Mouse (Mus musculus): ENCODE data around the gene Cdc27.
"Not testable (repeated sequence)": the region's sequence is repeated elsewhere in the genome, so short reads cannot be mapped to it uniquely, and the experiment has no call there.

Cdc27 gene

DNA sequence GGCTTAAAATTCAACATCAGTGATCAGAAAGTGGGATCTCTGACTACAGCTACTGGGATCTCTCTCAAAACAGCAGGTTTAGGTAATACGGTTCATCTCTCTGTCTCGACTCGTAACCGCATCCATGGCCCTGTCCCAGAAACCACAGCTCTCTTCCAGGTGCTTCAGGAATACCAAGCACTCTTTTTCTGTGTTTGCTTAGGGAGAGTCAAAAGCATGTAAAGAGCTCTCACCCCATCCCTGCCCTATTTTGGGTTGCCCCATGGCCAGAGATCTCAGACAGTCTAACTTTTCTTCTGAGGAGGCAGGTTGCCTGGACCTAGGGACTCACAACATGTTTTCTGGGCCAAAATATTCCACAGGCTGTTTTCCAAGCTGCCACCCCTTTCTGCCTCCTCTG, 17.9 kb upstream of the Cdc27 start:
- no peak for DNase-seq

DNA sequence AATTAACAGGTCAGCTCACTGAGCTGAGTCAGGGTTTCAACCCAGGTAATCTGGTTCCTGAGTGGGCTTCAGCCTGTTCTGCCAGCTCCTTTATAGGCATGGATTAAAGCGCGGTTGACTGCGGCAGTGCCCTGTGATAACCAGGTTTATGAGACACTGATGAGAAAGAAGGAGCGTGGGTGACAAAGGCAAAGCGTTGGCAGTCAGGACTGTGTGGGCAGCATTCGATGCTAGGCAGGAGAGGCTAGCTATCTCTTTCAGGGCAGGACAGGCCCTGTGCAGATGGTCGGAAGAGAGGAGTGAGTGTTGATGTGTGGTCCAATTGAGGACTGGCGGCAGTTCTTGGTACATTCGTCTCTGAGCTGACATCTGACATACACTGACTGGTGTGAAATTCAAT, 17.3 kb upstream of the Cdc27 start:
- DNase-seq: no peak

DNA sequence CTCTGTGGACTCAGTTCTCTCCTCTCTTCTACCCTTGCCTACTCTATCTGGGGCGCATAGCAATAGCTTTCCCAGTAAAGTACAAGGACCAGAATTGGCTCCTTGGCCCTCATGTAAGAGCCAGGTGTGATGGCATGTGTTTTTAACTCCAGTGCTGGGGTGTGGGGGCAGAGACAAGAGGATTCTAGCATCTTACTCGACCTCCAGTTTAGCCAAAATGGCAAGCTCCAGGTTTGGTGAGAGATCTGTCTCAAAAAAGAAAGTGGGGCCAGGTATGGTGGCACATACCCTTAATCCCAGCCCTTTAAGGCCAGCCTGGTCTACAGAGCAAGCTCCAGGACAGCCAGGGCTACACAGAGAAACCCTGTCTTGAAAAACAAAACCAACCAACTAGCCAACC, 16.4 kb upstream of the Cdc27 start:
- DNase-seq: no peak

DNA sequence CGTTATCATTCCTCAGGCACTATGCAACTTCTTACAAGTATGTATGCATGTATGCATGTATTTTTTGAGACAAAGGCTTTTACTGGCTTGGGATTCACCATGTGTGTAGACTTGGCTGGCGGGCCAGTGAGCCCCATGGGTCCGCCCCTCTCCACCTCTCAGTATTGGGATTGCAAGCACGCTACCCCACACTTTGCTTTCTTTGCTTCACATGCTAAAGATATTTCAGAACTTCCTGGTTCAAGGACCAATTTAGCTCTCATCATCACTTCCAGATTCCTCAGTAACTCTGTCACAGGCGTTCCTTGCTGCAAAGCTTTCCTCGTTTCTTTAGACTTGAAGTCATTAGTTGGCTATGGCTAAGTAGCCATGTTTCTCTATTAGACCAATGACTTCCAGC, 15.7 kb upstream of the Cdc27 start:
- no peak for DNase-seq

DNA sequence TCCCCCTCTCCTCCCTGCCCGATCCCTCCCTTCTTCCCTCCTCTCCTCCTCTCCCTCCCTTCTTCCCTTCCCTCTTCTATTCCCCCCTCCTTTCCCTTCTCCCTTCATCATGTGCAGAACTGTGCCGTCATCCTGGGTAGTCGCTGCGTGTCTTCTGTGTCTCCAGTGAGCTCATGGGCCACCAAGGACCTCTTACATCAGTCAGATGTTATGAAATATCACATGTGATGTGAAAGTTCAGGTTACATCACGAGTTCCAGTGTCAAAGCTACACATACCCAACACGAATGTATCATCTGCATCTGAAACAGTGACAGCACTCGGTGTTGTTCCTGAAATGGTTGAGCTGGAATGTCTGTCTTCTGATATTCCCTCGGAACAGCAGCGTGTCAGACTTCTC, 14.8 kb upstream of the Cdc27 start:
- DNase-seq: no peak

DNA sequence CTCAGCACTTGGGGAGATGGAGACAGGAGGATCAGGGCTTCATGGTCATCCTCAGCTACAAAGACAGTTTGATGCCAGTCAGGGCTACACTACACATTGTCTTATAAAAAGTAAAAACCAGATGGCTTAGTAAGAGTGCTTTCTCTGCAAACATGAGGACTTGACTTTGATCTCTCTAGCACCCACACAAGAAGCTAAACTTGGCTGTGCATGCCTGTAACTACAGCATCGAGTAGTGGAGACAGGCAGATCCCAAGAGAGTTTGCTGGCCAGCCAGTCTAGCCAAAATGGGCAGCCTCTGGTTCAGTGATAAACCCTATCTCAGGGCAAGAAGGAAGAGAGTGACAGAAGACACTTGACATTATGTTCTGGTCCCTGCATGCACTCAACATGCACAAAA, 13.1 kb upstream of the Cdc27 start:
- no peak for DNase-seq

DNA sequence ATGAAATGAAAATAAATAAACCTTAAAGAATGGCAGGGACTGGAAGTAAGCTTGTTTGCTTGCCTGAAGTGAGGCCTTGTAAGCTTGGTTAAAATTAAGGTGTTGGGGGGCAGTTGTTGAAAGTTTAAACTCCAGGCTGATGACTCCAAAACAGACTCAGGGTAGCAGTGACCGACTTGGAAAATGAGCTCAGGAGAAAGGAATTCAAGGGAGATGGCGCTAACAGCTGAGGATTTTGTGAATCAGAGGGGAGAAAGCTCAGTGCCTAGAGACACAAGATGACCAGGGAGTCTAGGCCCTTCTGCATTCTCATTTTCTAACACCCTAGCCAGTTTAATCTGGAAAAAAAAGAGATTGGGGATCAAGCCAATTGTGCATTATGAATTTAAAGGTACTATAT, 10.6 kb upstream of the Cdc27 start:
- no peak for DNase-seq

DNA sequence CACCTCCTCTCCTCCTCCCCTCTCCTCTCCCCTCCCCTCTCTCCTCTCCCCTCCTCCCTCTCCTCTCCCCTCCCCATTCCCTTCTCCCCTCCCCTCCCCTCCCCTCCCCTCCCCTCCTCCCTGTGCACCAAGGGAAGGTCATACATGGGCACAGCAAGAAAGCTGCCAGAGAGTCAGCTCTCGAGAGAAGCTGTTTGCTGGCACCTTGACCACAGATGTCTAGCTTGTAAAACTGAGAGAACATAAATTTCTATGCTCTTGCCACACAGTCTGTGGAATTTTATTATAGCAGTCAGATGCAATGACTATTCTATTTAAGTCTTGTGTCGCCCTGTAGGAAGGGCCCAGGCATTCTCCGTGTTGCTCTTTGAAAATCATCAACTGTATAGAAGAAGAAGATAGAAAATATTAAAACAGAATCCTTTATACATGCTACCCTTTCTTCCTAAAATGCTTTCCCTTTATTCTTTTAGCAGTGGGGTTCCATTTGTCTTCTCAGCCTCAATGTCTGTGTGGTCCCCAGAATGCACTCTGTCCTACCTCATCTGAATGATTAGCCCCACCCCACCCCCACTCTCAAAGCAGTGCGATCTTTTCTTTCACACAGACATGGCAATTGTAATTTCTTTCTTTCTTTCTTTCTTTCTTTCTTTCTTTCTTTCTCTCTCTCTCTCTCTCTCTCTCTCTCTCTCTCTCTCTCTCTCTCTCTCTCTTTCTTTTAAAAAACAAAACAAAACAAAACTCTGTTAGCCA, 8.4 kb upstream of the Cdc27 start:
- no peak for DNase-seq

DNA sequence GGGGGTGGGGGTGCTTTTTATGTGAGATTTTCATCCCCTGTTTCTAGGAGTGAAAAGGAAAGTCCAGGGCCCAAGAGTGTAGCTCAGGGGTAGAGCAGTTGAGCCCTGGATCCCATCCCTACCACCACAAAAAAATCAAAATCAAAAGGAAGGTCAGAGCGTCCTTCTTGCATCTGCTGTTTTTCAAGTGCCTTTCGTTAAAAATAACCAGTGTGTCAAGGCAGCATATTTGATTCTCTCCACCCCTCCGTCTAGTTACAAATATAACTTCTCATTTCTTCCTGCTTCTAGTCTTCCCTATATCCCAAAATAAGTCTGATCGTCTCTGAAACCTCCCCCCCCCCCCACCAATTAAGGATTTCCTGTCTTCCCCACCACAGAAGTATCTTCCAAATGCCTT, 7.6 kb upstream of the Cdc27 start:
- no peak for DNase-seq

DNA sequence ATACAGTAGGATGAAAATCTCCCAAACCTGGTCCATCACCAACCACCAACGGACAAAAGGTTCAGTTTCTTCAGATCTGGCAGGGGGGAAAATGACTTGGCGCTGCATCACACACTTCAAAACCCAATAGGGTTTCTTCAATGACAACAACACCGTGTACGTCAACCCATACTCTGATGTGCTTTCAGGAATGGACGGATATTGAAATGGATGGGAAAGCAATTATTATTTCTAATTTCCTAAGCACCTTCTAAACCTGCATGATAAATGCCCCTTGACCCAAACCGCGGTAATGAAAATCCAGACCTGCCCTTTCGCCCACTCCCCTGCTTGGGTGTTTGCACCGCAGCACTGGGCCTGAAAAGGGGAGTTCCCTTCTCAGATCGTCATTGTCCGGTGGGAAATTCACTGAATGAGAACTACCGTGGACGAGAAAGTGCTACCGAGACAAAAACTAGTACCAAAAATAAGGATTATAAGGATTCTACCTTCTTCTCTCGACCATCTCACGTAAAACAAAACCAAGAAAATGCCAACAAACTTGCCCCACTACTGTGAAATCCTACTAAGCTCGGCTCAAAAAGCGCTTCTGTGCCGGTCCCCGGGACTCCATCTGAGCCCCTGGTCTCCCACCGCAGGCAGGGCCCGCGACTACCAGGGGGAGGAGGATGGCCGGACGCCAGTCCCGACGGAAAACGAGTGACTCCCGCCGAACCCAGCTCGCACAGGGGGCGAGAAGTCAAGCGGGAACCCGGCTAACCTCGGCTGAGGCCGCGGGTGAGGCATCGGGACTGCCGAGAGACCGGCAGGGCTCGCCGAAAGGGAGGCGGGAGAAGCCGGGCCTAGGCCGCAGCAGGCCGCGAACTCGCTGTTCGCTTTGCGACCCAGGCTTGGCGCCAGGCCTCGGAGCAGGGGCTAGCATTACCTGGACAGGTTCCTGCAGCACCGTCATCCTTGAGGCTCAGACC, 698 bp downstream of the Cdc27 start:
- peak; percentile 38 for DNase-seq

DNA sequence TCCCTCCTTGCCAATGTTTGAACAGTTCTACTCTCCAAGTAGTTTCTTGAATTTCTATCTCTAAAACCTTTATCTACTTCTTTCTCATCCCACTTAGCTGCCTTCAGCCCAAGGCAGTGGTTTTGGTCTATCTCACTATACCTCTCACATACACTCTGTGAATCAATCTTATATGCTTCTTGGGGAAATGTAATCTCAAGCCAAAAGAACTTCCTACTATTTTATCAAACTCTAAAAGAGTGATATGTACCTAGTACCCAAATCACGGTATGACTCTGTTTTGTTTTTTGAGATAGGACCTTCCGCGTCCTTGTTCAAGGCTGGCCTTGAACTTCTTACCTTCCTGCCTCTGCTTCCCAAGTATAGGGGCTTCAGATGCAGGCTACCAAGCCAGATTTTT, 2.9 kb downstream of the Cdc27 start:
- DNase-seq: no peak

DNA sequence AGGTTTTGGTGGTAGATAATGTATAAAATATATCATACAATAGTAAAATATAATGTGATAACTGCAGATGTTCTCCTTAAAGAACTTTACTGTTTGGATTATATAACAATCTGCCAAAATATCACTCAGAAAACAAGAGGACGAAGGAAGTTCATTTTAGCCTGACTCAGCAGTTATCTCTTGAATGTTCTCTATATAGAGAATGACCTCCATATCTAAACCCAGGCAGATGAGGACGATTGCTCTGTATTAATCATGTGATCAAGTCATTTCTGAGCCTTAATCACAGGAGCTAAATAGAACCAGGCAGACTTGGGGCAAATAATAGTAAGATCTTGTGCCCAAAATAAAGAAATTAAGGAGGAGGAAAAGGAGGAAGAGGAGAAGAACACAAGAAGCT, 5.9 kb downstream of the Cdc27 start:
- no peak for DNase-seq

DNA sequence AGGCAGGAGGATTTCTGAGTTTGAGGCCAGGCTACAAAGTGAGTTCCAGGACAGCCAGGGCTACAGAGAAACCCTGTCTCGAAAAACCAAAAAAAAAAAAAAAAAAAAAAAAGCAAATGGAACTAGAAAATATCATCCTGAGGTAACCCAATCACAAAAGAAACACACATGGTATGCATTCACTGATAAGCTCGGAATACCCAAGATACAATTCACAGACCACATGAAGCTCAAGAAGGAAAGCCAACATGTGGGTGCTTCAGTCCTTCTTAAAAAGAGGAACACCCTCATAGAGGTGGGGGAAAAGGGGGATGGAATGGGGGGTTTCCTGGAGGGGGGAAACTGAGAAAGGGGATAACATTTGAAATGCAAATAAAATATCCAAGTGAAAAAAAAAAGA, 7.1 kb downstream of the Cdc27 start:
- not testable (repeated sequence) for DNase-seq

DNA sequence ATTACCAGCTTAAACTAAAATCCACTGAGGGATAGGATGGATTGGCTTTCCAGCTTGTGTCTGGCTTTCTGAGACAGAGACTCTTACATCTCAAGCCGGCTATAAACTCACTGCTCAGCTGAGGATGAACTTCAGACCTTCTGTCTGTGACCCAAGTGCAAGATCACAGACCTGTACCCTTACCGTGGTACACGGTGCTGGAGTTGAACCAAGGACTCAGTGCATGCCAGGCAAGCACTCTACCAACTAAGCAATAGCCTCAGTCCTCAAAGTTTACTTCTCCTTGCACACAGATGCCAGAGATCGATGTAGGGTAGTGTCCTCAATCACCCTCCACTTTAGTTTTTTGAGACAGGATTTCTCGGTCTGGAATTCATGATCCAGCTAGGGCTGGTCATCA, 10.6 kb downstream of the Cdc27 start:
- DNase-seq: no peak

DNA sequence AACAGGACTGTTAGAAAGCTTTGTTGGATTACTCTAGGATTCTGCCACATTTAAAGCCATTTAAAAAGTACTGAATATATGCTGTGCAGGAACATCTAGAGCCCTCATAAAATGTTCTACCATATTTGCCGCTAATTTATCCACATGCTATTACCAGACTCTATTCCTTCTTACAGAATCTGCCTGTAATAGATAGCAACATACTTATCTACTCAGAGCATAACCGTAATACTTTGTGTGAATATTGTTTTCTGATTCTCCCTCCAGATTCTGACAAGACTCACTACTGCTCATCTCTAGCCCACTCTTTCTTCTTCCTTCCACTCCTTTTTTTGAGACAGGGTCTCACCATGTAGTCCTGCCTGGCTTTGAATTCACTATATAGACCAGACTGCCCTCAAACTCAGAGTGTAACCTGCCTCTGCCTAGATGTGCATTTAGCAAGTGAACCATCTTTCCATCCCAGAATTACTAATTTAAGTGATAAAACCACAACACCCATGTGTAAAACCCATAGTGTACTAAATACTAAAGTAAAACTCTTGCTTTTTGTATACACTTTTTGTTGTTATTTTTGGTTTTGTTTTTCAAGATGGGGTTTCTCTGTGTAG, 12.4 kb downstream of the Cdc27 start:
- no peak for DNase-seq

DNA sequence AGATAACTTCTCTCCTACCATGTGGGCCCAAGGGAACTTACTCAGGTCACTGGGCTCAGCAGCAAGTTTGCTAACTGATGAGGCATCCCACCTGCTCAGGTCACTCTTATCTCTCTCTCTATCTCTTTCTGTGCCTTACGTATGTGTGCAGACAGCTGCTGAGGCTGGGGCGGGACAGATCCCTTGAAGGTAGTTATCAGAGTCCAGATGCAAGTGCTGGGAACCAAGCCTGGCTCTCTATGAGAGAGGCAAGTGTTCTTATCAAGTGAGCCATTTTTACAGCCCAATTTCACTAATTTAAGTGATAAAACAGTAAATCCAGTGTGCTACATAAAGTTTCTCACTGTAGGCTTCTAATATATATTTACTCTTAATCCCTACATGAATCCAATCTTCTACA, 13.6 kb downstream of the Cdc27 start:
- no peak for DNase-seq

DNA sequence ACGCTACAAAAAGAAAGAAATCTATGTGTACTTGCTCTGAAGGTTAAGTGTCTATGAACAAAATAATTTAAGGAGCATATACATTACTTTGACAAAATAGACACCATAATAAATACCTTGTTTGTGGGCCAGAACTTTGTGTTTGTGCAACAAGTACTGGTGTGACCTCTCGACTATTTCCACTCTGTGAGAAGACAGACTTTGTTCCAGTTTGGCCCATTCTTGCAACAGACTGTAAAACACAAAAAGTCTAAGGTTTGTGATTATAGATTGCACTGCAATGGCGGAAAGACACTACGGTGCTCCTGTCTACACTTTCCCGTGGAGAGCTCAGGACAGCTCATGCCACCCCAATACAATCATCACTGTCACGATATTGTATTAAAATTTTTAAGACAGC, 24.5 kb downstream of the Cdc27 start:
- DNase-seq: no peak

DNA sequence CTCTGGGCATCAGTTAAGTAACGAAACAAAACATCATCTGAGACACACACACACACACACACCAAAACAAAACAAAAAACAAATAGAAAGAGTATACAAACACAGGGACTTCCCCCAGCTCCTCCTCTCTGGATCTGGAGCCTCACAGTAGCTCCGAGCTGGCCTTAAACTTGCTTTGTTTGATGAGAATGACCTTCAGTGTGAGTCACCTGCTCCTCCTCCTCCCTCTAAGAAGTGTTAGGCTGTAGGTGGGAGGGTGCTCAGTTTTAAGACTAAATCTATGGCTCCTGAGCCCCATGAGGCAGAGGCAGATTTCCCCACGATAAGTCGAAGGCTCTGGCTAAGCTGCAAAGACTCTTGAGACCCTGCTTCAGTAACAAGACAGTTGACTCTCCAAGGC, 38.0 kb downstream of the Cdc27 start:
- DNase-seq: no peak

DNA sequence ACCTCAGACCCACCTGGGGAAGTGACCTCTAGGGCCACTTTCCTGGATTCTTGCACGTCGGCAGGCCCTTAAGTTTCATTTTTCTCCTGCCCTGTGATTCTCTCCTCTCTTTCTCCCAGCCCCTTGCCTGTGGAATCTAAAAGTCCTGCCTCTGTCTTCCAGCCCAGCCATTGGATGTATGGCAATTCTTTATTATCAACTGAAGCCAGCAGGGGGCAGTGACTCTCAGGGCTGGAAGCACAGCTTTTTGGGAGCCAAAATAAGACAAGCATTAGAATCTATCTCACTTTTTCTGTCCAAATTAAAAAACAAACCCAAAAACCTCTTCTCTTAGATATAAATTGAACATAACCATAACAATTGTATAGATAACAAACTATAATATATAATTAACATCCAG, 39.8 kb downstream of the Cdc27 start:
- DNase-seq: peak; percentile 53

DNA sequence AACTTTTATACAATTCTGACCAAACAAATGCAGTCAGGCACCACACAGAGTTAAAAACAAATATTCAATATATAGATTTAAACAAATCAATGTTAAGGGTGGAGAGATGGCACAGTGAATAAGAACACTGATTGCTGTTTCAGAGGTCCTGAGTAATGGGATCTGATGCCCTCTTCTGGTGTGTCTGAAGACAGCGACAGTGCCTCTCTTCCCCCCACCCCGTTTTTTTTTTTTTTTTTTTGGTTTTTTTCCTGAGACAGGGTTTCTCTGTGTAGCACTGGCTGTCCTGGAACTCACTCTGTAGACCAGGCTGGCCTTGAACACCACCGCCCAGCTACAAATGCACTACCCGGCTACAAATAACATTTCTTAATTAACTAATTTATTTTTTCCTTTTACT, 42.0 kb downstream of the Cdc27 start:
- DNase-seq: no peak

DNA sequence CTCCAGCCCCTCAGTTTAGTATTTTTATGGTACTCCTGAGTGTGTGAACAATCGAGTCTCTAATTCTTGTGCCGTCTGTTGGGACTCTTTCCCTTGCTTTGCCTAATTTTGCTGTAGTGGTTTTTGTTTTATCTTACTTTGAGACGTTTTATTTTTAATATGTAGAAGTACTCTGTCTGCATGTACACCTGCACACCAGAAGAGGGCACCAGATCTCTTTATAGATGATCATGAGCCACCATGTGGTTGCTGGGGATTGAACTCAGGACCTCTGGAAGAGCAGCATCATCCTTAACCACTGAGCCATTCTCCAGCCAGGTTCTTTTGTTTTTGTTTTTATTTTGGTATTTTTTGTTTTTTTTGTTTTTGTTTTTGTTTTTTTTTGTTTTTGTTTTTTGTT, 62.1 kb downstream of the Cdc27 start:
- DNase-seq: no peak

DNA sequence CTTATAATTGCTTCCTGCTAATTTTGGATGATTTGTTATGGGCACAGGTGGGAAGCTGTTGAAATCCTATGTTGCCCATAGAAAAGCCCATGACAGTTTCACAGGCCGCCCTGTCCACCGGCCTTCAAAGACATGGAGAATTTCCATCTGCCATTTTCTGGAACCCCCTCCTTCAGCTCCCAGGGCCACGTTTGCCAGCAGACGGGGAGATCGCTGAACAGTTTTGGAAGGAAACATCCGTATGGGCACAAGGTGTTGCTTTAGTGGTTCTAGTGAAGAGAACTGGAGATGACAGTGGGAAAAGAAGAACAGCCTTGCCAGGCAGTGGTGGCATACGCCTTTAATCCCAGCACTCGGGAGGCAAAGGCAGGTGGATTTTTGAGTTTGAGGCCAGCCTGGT, 68.4 kb downstream of the Cdc27 start:
- no peak for DNase-seq

DNA sequence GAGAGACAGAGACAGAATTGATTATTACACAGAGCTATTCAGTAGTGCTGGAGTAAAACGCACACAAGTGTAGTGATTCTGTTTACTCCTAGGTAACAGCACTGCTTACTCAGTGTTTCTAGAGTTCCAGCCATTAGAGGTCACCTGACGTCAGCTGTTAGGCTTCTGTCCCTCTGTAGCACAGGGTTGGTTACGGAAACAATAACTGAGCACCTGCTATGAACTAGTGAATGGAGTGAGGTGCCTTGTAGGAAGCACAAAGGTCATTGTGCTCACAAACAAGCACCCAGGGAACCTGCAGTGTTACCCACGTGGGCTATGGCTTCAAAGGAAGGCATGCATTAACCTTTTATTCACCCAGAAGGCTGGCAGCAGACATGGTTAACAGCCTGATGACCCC, 70.9 kb downstream of the Cdc27 start:
- no peak for DNase-seq

DNA sequence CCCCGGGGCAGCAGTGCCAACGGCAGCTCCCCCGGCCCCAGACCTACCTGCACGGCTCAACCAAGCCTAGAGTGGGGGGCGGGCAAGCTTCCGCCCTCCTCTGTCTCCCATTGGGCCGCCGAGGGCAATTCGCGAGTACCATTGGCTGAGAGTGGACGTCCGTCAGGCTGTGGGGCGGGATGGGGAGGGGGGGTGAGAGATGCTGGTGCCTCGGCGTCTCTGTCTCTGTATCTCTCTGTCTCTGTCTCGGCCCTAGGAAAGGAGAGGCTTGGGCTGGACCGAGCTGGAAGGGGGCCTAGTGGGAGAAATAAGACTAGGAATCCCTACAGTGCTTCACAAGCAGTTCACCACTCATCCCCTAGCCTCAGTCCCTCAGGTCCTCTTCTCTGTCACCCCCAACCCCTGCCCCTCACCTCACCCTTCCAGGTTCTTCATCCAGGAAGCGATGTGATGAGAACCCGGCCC, 81.0 kb downstream of the Cdc27 start:
- peak; percentile 93 for DNase-seq
